Mouse (Mus musculus): ENCODE measurements at regions not wholly inside any gene's neighbourhood (a gene's known extent, or its start where the extent isn't known, plus 50 kb on each side); places are given as distances from the start of the nearest gene placed in this dataset.

- peaks cover 58% of the 10 kb centered on the region for H3K4me1 ChIP-seq
- H3K27me3 ChIP-seq, result peaks cover 71% of the 10 kb centered on the region
- H3K36me3 ChIP-seq, result no peaks in the 10 kb centered on the region
- H3K9me3 ChIP-seq, result no peaks in the 10 kb centered on the region
- H3K4me2 ChIP-seq, result no peak overlapping the region
- 54% methylated on average over 8 of the region's 8 CpGs for WGBS
- ATAC-seq (ENCODE audit: insufficient number of reproducible peaks, insufficient read depth, low FRiP score, low TSS enrichment, low read depth), result no peak
- no peak overlapping the region for H3K27ac ChIP-seq
- no peak overlapping the region for H3K4me3 ChIP-seq
- no peak overlapping the region for H3K9ac ChIP-seq
These were observed 51.8 kb upstream of the Ttc34 start for GRCm38 (mm10) chr4:154785282-154785987.

GRCm38 (mm10) chr4:154787190-154787589 is 50.1 kb upstream of the Ttc34 start:
- peaks cover 55% of the 10 kb centered on the region for H3K4me1 ChIP-seq
- no peaks in the 10 kb centered on the region for H3K36me3 ChIP-seq
- H3K4me2 ChIP-seq, result no peak overlapping the region
- WGBS, result 17% methylated on average over 8 of the region's 8 CpGs
- H3K27ac ChIP-seq, result peak overlapping the region; percentile 87
- no peak overlapping the region for H3K9ac ChIP-seq
- no peaks in the 10 kb centered on the region for H3K9me3 ChIP-seq
- ATAC-seq (ENCODE audit: insufficient number of reproducible peaks, insufficient read depth, low FRiP score, low TSS enrichment, low read depth), result peak; percentile 70; the same call in 1 of the 2 replicates
- H3K4me3 ChIP-seq, result no peak overlapping the region
- peaks cover 61% of the 10 kb centered on the region for H3K27me3 ChIP-seq
